Mouse (Mus musculus): Measurements from ENCODE around the gene Fam47e. TPM values are rescaled to one million over a fixed set of nuclear protein-coding genes. Genes with fewer than 3 reads are reported as not detected.
"Not testable (repeated sequence)": the region's sequence is repeated elsewhere in the genome, so short reads cannot be mapped to it uniquely, and the experiment has no call there.

Fam47e gene
- polyA plus RNA-seq, 1 experiment from 2014 or later = 0.13 TPM

DNA sequence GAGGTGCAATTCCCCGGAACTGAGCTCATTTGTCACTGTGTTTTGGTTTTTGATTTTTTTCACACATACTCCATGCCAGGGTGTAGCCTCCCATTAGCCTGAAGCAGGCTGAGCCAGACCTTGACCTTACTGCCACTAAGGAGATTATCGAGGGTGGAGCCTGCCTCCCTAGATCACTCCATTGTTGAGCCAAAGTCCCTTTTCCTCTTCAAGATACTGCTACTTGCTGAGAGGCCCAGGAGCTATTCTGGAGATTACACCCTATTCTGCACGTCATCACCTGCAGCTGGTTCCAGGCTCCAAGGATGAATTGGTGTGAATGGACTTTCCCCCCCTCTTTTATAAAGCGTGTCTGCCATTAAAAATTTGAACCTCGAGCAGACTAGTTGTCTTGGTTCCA, 42.8 kb upstream of the Fam47e start:
- Histone ChIP-seq H3K4me3 (ENCODE audit: low read depth, low read length) (no peak overlapping the region), H3K27me3 (ENCODE audit: control insufficient read depth, insufficient read depth, low read length) (no peaks in the 10 kb centered on the region), H3K4me1 (replicated peaks; ENCODE audit: control insufficient read depth, insufficient read depth) (no peaks in the 10 kb centered on the region), H3K4me2 (replicated peaks; ENCODE audit: low read depth) (no peak overlapping the region), H3K9me3 (ENCODE audit: control insufficient read depth, low read length) (no peaks in the 10 kb centered on the region), H3K9ac (ENCODE audit: low read length) (no peak overlapping the region), H3K27ac (replicated peaks) (no peak overlapping the region), H3K36me3 (ENCODE audit: control insufficient read depth, insufficient read depth, low read length) (no peaks in the 10 kb centered on the region)
- WGBS = 81% methylated on average over 5 of the region's 5 CpGs
- ATAC-seq (ENCODE audit: low FRiP score, low TSS enrichment) (no peak), DNase-seq (ENCODE audit: low spot score) (no peak)
- TF ChIP-seq CTCF (IDR thresholded peaks at IDR 0.05; ENCODE audit: low read depth) (no peak), EP300 (optimal IDR thresholded peaks at IDR 0.05) (no peak)

DNA sequence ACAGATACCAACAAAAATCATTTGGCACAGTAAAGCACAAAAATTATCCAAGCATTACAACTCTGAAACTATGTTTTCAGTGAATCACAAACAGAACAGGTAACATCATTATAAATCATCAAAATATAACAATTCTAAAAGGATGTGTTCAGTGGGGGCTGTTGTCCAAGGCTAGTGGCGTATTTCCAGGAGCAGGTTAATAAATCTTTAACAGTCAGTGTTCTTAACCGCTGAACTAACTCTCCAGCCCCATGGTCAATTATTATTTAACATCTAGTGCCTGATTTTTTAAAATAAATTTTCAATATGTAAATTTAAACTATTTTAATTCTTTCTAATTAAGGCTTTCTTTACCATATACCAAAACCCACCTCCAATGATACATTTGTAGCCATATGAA, 33.7 kb upstream of the Fam47e start:
- H3K9ac ChIP-seq (ENCODE audit: low read length); ATAC-seq (ENCODE audit: low FRiP score, low TSS enrichment); H3K9me3 ChIP-seq (ENCODE audit: control insufficient read depth, low read length); H3K4me2 ChIP-seq (replicated peaks; ENCODE audit: low read depth); DNase-seq (ENCODE audit: low spot score); H3K27me3 ChIP-seq (ENCODE audit: control insufficient read depth, insufficient read depth, low read length); H3K36me3 ChIP-seq (ENCODE audit: control insufficient read depth, insufficient read depth, low read length); H3K4me3 ChIP-seq (ENCODE audit: low read depth, low read length); H3K4me1 ChIP-seq (replicated peaks; ENCODE audit: control insufficient read depth, insufficient read depth); H3K27ac ChIP-seq (replicated peaks): not testable (repeated sequence)
- 67% methylated on average over 2 of the region's 2 CpGs for WGBS

DNA sequence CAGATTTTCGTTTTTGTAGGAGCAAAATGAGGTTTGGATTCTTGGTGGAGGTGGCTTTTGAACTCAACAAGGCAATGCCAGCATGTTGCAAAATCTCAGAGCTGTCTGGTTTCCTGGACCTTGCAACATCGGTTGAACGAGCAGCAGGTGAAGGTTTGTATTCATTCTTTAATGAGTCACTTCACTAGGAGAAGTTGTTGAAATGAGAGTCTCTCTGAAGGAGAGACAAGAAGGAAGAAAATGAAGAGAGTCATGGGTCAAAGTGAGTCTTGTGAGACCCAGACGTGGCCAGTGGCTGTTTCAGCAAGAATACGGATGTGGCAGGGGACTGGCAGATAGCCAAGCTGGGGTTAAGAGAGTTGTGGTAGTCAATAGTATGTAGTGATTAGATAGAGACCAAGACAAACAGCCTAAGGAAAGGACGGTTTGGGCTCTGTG, 30.0 kb upstream of the Fam47e start:
- H3K9me3 ChIP-seq (ENCODE audit: control insufficient read depth, low read length) = no peaks in the 10 kb centered on the region
- WGBS = 55% methylated on average over 6 of the region's 6 CpGs
- H3K27ac ChIP-seq (replicated peaks) = no peak overlapping the region
- H3K4me1 ChIP-seq (replicated peaks; ENCODE audit: control insufficient read depth, insufficient read depth) = no peaks in the 10 kb centered on the region
- ATAC-seq (ENCODE audit: low FRiP score, low TSS enrichment) = no peak
- DNase-seq (ENCODE audit: low spot score) = peak; percentile 22
- H3K27me3 ChIP-seq (ENCODE audit: control insufficient read depth, insufficient read depth, low read length) = no peaks in the 10 kb centered on the region
- no peak for TF ChIP-seq CTCF (IDR thresholded peaks at IDR 0.05; ENCODE audit: low read depth)
- TF ChIP-seq EP300 (optimal IDR thresholded peaks at IDR 0.05) = no peak
- no peaks in the 10 kb centered on the region for H3K36me3 ChIP-seq (ENCODE audit: control insufficient read depth, insufficient read depth, low read length)
- H3K4me2 ChIP-seq (replicated peaks; ENCODE audit: low read depth) = no peak overlapping the region
- H3K4me3 ChIP-seq (ENCODE audit: low read depth, low read length) = no peak overlapping the region
- no peak overlapping the region for H3K9ac ChIP-seq (ENCODE audit: low read length)

DNA sequence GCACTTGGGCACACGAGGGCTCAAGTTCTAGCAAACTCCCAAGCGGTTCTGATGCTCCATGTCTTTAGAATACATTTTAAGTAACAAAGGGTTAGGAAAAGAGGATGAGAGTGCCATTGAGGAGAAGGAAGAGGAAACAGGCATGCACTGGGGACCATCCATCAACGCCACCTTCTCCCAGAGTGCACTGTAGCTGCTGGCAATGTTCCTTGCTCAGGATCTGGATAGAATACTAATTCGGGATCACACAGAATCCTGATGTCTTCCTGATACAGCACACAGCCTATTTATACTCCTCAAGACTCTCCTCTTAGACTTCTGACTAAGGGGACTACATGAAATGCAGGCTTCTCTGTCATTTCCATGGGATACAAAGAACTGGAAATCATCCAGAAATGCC, 15.2 kb upstream of the Fam47e start:
- Histone ChIP-seq H3K4me1 (replicated peaks; ENCODE audit: control insufficient read depth, insufficient read depth) (no peaks in the 10 kb centered on the region), H3K27ac (replicated peaks) (no peak overlapping the region), H3K27me3 (ENCODE audit: control insufficient read depth, insufficient read depth, low read length) (no peaks in the 10 kb centered on the region), H3K4me2 (replicated peaks; ENCODE audit: low read depth) (no peak overlapping the region), H3K36me3 (ENCODE audit: control insufficient read depth, insufficient read depth, low read length) (no peaks in the 10 kb centered on the region), H3K9ac (ENCODE audit: low read length) (no peak overlapping the region), H3K9me3 (ENCODE audit: control insufficient read depth, low read length) (no peaks in the 10 kb centered on the region), H3K4me3 (ENCODE audit: low read depth, low read length) (no peak overlapping the region)
- DNase-seq (ENCODE audit: low spot score) (no peak), ATAC-seq (ENCODE audit: low FRiP score, low TSS enrichment) (no peak)
- no peak for TF ChIP-seq EP300 (optimal IDR thresholded peaks at IDR 0.05)
- 68% methylated on average over 4 of the region's 4 CpGs for WGBS

DNA sequence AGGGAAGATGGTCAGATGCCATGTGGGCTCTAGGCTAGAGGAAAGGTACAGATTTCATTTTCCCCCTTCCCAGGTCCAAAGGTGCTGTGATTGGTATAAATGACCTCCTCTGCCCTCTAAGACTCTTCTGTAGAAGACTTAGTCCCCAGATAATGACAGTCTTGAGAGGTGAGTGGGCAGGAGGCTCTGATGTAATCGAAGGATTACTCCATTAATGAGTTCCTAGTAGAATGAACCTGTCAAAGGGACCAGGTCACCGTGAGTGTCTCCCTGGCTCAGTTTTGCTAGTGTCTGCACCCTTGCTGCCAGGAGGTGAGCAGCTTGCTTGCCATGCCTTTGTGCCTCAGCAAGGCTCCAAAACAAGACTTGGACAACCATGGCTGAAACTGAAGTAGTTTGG, 2.3 kb upstream of the Fam47e start:
- H3K27ac ChIP-seq (replicated peaks) = no peak overlapping the region
- no peak overlapping the region for H3K9ac ChIP-seq (ENCODE audit: low read length)
- no peak for DNase-seq (ENCODE audit: low spot score)
- H3K27me3 ChIP-seq (ENCODE audit: control insufficient read depth, insufficient read depth, low read length) = no peaks in the 10 kb centered on the region
- TF ChIP-seq CTCF (IDR thresholded peaks at IDR 0.05; ENCODE audit: low read depth) = no peak
- TF ChIP-seq EP300 (optimal IDR thresholded peaks at IDR 0.05) = no peak
- no peaks in the 10 kb centered on the region for H3K4me1 ChIP-seq (replicated peaks; ENCODE audit: control insufficient read depth, insufficient read depth)
- no peak for ATAC-seq (ENCODE audit: low FRiP score, low TSS enrichment)
- H3K36me3 ChIP-seq (ENCODE audit: control insufficient read depth, insufficient read depth, low read length) = no peaks in the 10 kb centered on the region
- no peak overlapping the region for H3K4me3 ChIP-seq (ENCODE audit: low read depth, low read length)
- H3K9me3 ChIP-seq (ENCODE audit: control insufficient read depth, low read length) = no peaks in the 10 kb centered on the region
- H3K4me2 ChIP-seq (replicated peaks; ENCODE audit: low read depth) = no peak overlapping the region
- 86% methylated on average over 2 of the region's 2 CpGs for WGBS

DNA sequence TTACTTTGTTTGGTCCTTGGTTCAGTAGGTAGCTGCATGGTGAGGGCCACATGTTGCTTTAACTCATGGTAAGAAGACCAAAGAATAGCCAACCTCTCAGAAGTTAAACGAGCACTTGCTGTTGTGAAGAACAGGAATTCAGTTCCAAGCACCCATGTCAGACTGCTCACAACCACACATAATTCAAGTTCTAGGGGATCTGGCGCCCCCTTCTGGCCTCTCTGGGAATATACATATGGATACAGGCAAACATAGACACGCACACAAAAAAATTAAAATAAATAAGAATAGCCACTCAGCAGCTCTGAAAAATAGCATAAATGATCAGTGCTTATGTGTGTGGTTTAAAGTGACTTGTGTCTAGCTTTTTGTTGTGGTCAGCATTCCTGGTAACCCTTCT, 930 bp upstream of the Fam47e start:
- Histone ChIP-seq H3K36me3 (ENCODE audit: control insufficient read depth, insufficient read depth, low read length) (no peaks in the 10 kb centered on the region), H3K4me1 (replicated peaks; ENCODE audit: control insufficient read depth, insufficient read depth) (no peaks in the 10 kb centered on the region), H3K9ac (ENCODE audit: low read length) (no peak overlapping the region), H3K27ac (replicated peaks) (no peak overlapping the region), H3K4me2 (replicated peaks; ENCODE audit: low read depth) (no peak overlapping the region), H3K9me3 (ENCODE audit: control insufficient read depth, low read length) (no peaks in the 10 kb centered on the region), H3K4me3 (ENCODE audit: low read depth, low read length) (no peak overlapping the region), H3K27me3 (ENCODE audit: control insufficient read depth, insufficient read depth, low read length) (no peaks in the 10 kb centered on the region)
- DNase-seq (ENCODE audit: low spot score) = no peak
- ATAC-seq (ENCODE audit: low FRiP score, low TSS enrichment) = no peak
- TF ChIP-seq EP300 (optimal IDR thresholded peaks at IDR 0.05) (no peak), CTCF (IDR thresholded peaks at IDR 0.05; ENCODE audit: low read depth) (peak; percentile 51)
- 68% methylated on average over 3 of the region's 3 CpGs for WGBS

Data from stomach, postnatal 0 days (tissue).